Mouse (Mus musculus) ovary, postnatal 10 days (tissue): ENCODE results near the gene Tiam2.
"Not testable (repeated sequence)": the region's sequence is repeated elsewhere in the genome, so short reads cannot be mapped to it uniquely, and the experiment has no call there.

Experiments
- DNase-seq: peaks from one replicate; pipeline ENCODE4 v3.0.0; 2022; ENCODE audit warnings: low spot score

Gene Tiam2

GRCm38 (mm10) chr17:3344872-3345271 is 18.5 kb downstream of the Tiam2 start:
- DNase-seq, result no peak

- no peak for DNase-seq
Measured at GRCm38 (mm10) chr17:3345276-3345885, 19.0 kb downstream of the Tiam2 start.

- no peak for DNase-seq
Measured at GRCm38 (mm10) chr17:3347800-3348199, 21.4 kb downstream of the Tiam2 start.

- DNase-seq, result no peak
Measured at GRCm38 (mm10) chr17:3349331-3349730, 23.0 kb downstream of the Tiam2 start.

- DNase-seq, result no peak
Measured at GRCm38 (mm10) chr17:3349939-3350338, 23.6 kb downstream of the Tiam2 start.

- DNase-seq, result no peak
Measured at GRCm38 (mm10) chr17:3350405-3350804, 24.0 kb downstream of the Tiam2 start.

GRCm38 (mm10) chr17:3351668-3352067 is 25.3 kb downstream of the Tiam2 start:
- DNase-seq, result no peak

GRCm38 (mm10) chr17:3353141-3353540 is 26.8 kb downstream of the Tiam2 start:
- DNase-seq, result not testable (repeated sequence)

- DNase-seq, result no peak
Measured at GRCm38 (mm10) chr17:3354856-3355255, 28.5 kb downstream of the Tiam2 start.

GRCm38 (mm10) chr17:3356633-3357365 is 30.4 kb downstream of the Tiam2 start:
- no peak for DNase-seq

GRCm38 (mm10) chr17:3360236-3360635 is 33.9 kb downstream of the Tiam2 start:
- no peak for DNase-seq

- DNase-seq, result no peak
Measured at GRCm38 (mm10) chr17:3361751-3362150, 35.4 kb downstream of the Tiam2 start.

GRCm38 (mm10) chr17:3363216-3363615 is 36.8 kb downstream of the Tiam2 start:
- no peak for DNase-seq

GRCm38 (mm10) chr17:3366741-3367140 is 40.4 kb downstream of the Tiam2 start:
- DNase-seq, result no peak

- DNase-seq, result no peak
Measured at GRCm38 (mm10) chr17:3368386-3368785, 42.0 kb downstream of the Tiam2 start.

GRCm38 (mm10) chr17:3369631-3370030 is 43.3 kb downstream of the Tiam2 start:
- DNase-seq, result no peak

- no peak for DNase-seq
Measured at GRCm38 (mm10) chr17:3378606-3379005, 52.2 kb downstream of the Tiam2 start.

- no peak for DNase-seq
Measured at GRCm38 (mm10) chr17:3379753-3380588, 53.6 kb downstream of the Tiam2 start.

GRCm38 (mm10) chr17:3385391-3385790 is 59.0 kb downstream of the Tiam2 start:
- no peak for DNase-seq

- no peak for DNase-seq
Measured at GRCm38 (mm10) chr17:3387819-3388218, 61.4 kb downstream of the Tiam2 start.

GRCm38 (mm10) chr17:3389741-3390140 is 63.4 kb downstream of the Tiam2 start:
- DNase-seq, result no peak

- no peak for DNase-seq
Measured at GRCm38 (mm10) chr17:3393981-3394380, 67.6 kb downstream of the Tiam2 start.

- no peak for DNase-seq
Measured at GRCm38 (mm10) chr17:3394985-3395384, 68.6 kb downstream of the Tiam2 start.
